Mouse (Mus musculus) lung, postnatal 25 days (tissue): ENCODE data around the gene Rprd2.
A peak's percentile ranks its signal among the peaks of the same experiment; 100 is the strongest.

Experiments
- DNase-seq: peaks from one replicate; pipeline ENCODE4 v3.0.0; 2022; ENCODE audit warnings: low spot score

The Rprd2 gene

DNA sequence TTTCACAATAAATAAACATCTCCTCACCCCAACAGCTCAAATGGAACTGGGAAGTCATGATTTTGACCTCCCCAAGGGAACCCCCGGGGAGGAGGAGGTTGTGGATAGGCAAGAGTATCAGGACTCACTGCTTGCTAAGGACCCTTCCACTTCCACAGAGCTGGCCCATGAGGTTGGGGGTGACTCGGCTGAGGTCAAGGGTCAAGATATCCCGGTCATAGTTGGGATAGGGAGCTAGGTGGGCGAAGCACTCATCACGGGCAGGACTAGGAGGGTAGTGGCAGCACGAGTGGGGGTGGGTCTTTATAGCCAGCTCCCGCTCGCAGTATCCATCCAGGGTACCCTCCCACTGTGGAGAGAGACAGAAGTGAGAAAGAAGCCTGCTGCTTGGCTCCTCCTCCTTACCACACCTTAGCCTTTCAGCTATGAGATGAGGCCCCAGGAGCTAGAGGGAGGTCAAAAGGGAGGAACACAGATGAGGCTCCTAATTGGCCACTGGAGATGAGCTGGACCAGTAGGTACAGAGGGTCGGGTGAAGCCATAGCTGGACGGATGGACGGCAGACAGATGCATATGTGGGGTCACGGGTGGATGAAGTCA is 83.5 kb downstream of the Rprd2 start:
- no peak for DNase-seq

DNA sequence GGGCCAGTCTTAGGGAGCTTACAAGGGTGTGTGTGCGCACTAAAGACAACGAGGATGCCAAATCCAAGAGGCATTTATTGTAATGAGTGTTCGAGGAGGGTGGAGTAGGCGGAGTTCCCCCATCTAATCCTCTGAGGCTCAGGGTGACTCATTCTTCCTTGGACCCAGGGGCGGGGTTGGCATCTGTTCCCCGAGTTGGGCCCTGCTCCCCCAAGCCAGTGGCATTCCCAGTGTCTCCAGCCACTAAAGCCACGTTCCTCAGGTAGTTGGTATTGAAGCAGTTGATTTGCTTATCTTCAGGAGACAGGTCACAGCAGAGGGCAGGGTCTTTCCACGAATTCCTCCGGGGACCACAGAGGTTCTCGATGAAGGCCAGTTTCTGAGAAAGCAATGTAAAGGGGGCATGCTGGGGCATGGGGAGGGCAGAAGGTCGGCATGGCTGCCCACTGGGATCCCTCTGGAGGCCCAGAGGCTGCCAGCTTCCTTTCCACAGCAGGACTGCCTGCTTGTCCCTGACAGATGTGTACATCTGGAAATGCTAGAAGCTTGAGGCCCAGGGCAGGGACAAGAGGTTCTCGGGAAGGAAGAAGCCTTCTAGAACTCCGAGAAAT is 84.5 kb downstream of the Rprd2 start:
- DNase-seq: no peak

DNA sequence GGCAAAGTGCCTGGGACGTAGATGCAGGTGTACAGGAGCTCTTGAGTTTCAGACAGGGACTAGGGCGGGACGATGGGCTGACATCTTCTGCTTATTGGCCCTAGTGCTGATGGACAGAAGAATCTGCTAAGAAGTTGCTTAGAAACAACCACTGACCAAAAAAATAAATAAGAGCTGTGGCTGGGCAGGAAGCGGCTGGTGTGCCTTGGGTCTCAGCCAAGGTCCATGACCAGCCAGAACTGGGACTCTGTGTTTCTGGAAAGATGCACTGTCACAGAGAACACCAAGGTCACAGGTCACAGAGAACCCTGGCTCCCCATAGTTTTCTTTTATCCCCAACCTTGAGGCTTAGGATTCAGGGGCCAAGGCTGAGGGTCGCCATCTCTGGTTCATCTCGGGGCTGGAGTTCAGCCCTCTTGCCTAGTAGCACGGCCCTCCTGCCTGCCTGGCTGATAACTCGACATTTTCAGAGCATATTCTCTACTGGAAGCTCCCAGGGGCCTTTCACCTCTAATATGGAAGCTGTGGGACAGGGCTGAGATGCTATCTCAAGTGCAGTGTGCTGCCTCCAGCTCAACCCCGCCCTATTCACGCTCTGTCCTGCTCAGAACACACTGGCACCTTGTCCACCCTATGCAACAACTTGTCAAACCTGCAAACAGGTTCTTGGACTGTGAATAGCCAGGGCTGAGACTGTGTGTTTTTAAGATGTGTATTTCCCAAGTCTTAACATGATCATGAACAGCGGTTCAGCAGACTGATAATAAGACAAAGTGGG is 85.7 kb downstream of the Rprd2 start:
- peak; percentile 81 for DNase-seq

DNA sequence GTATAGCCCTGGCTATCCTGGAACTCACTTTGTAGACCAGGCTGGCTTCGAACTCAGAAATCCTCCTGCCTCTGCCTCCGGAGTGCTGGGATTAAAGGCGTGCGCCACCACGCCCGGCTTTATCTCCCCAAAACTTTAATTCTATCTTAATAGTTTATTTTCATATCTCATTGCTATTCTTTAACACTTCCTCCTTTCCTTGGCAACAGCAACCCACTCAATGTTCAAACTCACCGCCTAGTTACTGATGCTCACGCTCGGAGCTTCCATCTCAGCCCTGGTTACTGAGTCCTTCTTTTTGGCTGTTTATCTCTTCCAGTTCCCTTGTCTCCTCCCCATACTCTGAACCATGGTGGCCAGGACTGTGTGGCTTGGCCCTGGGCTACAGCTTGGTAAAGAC is 86.4 kb downstream of the Rprd2 start:
- no peak for DNase-seq

DNA sequence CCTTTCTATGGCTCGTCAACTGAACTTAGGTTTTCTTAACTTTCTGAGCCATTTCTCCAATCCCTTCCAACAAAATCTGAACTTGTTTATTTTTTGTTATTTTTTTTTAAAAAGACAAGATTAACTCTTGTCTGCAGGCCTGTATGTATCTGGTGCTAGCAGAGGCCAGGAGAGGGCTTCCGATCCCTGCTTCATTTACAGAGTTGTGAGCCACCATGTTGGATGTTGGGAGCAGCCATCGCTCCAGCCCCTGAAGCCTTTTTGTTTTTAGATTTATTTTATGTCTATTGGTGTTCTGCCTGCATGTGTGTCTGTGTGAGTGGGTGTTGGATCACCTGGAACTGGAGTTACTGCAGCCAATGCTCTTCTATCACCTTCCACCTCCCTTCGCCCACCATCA is 86.9 kb downstream of the Rprd2 start:
- DNase-seq: no peak

DNA sequence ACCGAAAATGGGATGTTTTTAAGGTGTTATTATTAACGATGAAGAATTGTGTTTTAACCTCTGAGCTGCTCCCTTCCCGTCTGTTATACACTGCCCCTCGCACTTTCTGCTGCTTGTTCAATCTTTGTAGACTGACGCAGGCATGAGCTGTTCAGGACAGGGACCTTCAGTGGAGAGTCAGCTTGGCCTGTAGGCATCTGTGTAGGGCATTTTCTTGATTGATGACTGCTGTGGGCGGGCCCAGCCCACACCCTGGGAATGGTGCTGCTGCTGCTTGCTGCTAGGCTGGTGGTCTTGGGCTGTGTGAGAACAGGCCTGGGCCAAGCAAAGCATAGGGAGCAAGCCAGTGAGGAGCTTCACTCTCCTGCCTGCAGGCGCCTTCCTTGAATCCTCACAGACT is 88.2 kb downstream of the Rprd2 start:
- no peak for DNase-seq

DNA sequence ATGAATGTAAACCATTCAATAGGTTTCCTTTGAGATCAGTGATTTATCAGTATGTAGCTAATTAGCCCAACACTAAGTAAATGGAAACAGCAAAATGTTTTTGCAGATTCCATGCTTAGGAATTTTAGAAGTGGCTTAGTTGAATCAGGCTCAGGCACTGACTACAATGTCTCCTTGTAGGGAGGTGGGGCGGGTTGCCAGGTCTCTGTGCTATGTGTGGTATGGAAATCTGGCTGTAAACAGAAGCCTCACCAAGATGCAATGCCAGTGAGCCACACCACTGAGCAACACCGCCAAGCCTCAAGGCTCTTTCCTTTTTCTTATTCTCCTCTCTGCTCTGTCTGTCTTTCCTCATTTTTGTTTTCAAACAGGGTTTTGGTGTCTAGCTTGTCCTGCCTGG is 89.8 kb downstream of the Rprd2 start:
- peak; percentile 29 for DNase-seq

DNA sequence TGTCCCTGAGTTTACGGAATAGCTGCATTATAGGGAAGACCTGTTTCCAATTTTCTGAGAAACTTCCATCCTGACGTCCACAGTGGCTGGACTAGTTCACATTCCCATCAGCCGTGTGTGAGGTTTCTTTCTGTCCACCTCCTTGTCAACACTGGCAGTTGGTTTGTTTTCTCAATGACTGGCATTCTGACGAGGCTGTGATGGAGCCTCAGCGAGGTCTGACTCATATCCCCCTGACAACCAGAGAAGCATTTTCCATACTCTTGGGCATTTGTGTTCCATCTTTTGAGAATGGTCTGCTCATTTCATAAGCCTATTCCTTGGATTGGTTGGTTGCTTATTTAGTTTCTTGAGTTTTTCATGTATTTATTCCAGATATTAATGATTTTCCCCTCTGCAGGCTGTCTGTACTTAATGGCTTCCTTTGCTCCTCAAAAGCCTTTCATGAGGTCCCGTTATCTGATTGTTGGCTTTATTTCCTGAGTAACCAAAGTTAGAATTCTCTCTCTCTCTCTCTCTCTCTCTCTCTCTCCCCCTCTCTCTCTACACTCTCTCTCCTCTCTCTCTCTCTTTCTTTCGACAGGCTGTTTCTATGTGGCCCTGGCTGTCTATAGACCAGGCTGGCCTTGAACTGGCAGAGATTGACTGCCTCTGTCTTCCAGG is 91.8 kb downstream of the Rprd2 start:
- DNase-seq: no peak

DNA sequence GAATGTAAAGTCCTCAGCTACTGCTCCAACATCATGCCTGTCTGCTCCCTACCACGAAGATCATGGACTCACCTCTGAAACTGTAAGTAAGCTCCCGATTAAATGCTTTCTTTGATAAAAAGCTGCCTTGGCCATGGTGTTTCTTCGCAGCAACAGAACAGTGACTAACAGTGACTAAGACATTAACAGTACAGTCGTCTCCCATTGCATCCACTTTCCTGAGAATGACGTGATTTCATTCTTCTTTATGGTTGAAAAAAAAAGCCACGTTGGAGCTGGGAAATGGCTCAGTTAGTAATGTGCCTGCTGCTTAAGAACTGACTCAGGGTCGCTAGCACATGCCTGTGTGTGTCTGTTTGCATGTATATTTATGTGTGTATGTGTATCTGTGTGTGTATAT is 92.8 kb downstream of the Rprd2 start:
- DNase-seq: no peak

DNA sequence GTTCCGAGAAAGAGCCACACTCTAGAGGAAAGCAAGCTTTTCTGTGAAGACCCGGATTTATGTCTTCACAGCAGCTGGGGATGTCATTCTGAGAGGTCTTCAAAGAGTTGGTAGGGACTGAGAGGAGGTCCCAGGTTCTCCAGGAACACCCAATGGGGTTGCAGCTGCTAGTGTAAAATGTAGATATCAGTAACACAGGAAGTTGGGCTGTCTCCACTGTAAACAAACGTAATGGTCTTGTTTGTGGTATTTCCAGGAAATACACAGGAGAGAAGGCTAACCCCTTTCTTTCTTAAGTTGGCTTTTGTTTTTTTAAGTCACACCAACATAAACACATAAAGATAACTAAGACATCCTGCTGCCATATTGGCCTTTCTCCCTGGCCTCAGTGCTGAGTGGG is 96.3 kb downstream of the Rprd2 start:
- peak; percentile 21 for DNase-seq

DNA sequence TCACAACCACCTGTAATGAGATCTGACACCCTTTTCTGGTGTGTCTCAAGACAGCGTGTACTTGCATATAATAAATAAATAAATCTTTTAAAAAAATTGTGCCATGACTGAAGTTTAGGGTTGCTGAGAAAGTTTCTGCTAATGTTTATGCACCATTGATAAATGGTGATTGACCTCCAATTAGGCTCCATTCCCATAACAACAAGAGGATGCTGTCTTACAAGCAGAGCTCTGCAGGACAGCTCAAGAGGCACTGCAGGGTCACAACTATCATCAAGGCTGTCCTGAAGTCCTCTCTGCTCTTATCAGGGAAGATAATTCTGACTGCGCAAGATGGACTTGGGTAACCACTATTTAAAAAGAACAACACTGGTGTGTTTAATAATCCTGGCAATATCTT is 100.5 kb downstream of the Rprd2 start:
- no peak for DNase-seq

DNA sequence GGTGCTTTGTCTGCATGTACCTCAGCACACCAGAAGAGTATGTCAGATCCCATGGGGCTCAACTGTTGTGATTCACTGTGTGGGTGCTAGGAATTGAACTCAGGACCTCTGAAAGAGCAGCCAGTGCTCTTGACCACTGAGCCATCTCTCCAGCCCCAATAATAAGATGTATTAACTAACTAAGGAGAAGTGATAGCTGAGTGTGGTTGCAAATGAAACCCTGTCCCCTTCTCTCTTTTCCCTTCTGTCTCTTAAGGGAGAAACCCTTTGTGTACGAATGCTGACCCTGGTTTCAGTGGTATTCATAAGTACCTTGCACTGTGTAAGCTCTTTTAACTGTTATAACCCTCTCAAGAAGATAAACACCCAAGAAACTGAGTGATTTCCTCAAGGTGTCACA is 102.6 kb downstream of the Rprd2 start:
- no peak for DNase-seq
